Mouse (Mus musculus) stomach, embryonic 14.5 days (tissue): ENCODE measurements around the gene Palmd. TPM values are rescaled to one million over a fixed set of nuclear protein-coding genes. Genes with fewer than 3 reads are reported as not detected.

ENCODE experiments used
- ATAC-seq: fragments of 200-750 bp; cut with Nextera tagmentation; 2 replicates; pipeline ENCODE4 v1.8.0; 2017; ENCODE audit warnings: low read depth, moderate TSS enrichment; ENCODE audit not compliant: insufficient number of reproducible peaks, insufficient read depth, low FRiP score
- H3K27ac ChIP-seq: fragments of 300-500 bp; sonication (generic); 2 replicates; pipeline ENCODE4 v1.5.1; 2014; ENCODE audit warnings: mild to moderate bottlenecking, low read length, moderate library complexity, mixed read lengths
- H3K27me3 ChIP-seq: fragments of 300-500 bp; sonication (generic); 2 replicates; pipeline ENCODE4 v1.6.1; 2014; ENCODE audit warnings: low read length, control low read depth, mixed read lengths; ENCODE audit not compliant: control insufficient read depth, insufficient read depth
- H3K36me3 ChIP-seq: fragments of 300-500 bp; sonication (generic); 2 replicates; pipeline ENCODE4 v1.6.1; 2014; ENCODE audit warnings: mild to moderate bottlenecking, control low read depth, low read length, moderate library complexity, mixed read lengths; ENCODE audit not compliant: control insufficient read depth, insufficient read depth
- H3K4me1 ChIP-seq: fragments of 300-500 bp; sonication (generic); 2 replicates; pipeline ENCODE4 v1.6.1; 2014; ENCODE audit warnings: low read length, control low read depth, mixed read lengths; ENCODE audit not compliant: control insufficient read depth, insufficient read depth
- H3K4me2 ChIP-seq: fragments of 300-500 bp; sonication (generic); replicated peaks from 2 replicates; pipeline ENCODE4 v1.6.1; 2014; ENCODE audit warnings: low read depth, low read length, control low read depth
- H3K4me3 ChIP-seq: fragments of 300-500 bp; sonication (generic); 2 replicates; pipeline ENCODE4 v1.5.1; 2014; ENCODE audit warnings: low read depth, low read length, control low read depth
- H3K9ac ChIP-seq: fragments of 300-500 bp; sonication (generic); replicated peaks from 2 replicates; pipeline ENCODE4 v1.6.1; 2014; ENCODE audit warnings: low read depth, mild to moderate bottlenecking, control low read depth, low read length, moderate library complexity, mixed read lengths
- H3K9me3 ChIP-seq: fragments of 300-500 bp; sonication (generic); 2 replicates; pipeline ENCODE4 v1.6.1; 2016; ENCODE audit warnings: low read depth, low read length, control low read depth; ENCODE audit not compliant: control insufficient read depth
- WGBS: fragments of 180-500 bp; shearing (Covaris S2); extraction: QIAGEN DNeasy Blood & Tissue Kit; methylation state at CpG from one replicate; pipeline ENCODE4 v1.1.7; 2014; 5-methylcytosine and 5-hydroxymethylcytosine counted together
- polyA plus RNA-seq: library from polyadenylated mRNA; unstranded; fragments of >200 nt; fragmentation: Nextera tagmentation; extraction: Ambion mirVana; gene quantifications from 2 replicates; pipeline ENCODE4 v1.2.1, GENCODE M21; 2014

Gene Palmd
- polyA plus RNA-seq, 1 experiment from 2014 or later = 5.7 TPM

DNA sequence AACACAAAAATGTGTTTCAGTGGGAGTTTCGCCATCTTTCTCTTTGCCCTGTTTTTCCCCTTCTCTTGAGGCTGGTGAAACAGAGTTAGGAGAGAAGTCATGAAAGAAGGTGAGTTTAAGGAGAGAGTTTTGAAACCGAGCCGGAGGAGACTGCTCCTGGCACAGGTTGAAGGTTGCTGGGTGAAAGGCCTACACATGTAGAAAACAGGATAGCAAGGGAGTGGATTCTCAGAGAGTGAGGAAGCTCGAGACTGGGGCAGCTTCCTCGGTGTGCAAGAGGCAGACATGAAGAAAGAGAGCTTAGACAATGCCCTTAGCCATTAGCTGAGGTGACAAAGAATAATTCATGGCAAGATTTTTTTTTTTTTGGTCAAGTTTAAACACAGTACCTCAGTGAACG is 15.4 kb downstream of the Palmd start:
- Histone ChIP-seq H3K4me2 (no peak overlapping the region), H3K4me3 (no peak overlapping the region), H3K36me3 (no peaks in the 10 kb centered on the region), H3K9me3 (no peaks in the 10 kb centered on the region), H3K27ac (no peak overlapping the region), H3K27me3 (no peaks in the 10 kb centered on the region), H3K9ac (no peak overlapping the region), H3K4me1 (no peaks in the 10 kb centered on the region)
- ATAC-seq = no peak
- WGBS = 86% methylated on average over 6 of the region's 6 CpGs

DNA sequence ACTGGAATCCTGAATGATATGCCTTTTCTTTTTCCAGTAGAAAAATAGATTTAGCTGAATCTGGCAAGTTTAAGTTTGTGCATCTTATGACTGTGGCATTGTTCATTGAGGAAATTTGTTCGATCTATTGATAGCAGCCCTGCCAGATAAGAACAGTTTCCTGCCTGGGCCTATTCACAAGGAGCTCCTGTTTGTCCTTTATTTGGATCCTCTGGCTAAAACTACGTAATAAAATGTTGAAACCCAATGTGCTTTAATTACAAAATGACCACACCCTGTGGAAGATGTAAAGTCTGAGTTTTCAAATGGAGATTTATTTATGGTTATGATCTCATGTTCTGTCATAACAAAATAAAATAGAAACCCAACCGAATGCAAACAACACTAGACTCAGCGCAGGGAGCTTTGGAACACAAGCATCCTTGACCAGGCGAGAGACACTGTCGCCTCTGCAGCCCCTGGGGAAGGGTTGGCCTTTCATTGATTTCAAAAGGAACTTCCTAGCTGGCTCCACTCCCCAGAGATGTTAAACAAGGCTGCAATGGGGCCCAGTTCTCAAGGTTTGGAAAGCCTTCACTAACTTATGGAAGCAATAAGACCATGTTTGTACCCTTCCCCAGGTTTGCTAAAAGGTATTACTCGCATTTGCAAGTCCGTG is 16.4 kb downstream of the Palmd start:
- H3K4me2 ChIP-seq = no peak overlapping the region
- no peaks in the 10 kb centered on the region for H3K9me3 ChIP-seq
- H3K9ac ChIP-seq = no peak overlapping the region
- ATAC-seq = no peak
- H3K4me1 ChIP-seq = no peaks in the 10 kb centered on the region
- H3K27ac ChIP-seq = no peak overlapping the region
- no peaks in the 10 kb centered on the region for H3K27me3 ChIP-seq
- no peak overlapping the region for H3K4me3 ChIP-seq
- 74% methylated on average over 8 of the region's 8 CpGs for WGBS
- no peaks in the 10 kb centered on the region for H3K36me3 ChIP-seq

DNA sequence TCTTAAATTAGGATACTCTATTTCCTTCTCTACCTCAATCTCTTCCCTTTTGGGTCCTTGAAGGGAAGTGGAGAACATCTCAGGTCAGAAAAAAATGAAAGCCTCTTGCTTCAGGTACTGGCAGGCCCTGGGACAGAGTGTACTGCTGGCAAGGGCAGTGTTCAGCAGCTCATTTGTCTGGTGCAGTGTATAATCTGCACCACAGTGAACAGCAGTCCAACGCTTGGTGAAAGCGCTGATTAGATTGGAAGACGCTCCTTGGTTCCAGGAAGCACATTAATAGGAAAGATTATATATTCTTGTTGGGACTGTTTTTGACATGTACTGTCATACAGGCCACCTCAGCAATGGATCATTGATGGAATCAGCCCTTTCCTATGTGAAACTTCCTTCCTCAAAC is 17.3 kb downstream of the Palmd start:
- no peaks in the 10 kb centered on the region for H3K4me1 ChIP-seq
- no peak overlapping the region for H3K27ac ChIP-seq
- no peak overlapping the region for H3K4me2 ChIP-seq
- H3K36me3 ChIP-seq = no peaks in the 10 kb centered on the region
- H3K27me3 ChIP-seq = no peaks in the 10 kb centered on the region
- H3K4me3 ChIP-seq = no peak overlapping the region
- ATAC-seq = no peak
- H3K9ac ChIP-seq = no peak overlapping the region
- WGBS = 74% methylated on average over 3 of the region's 3 CpGs
- H3K9me3 ChIP-seq = no peaks in the 10 kb centered on the region

DNA sequence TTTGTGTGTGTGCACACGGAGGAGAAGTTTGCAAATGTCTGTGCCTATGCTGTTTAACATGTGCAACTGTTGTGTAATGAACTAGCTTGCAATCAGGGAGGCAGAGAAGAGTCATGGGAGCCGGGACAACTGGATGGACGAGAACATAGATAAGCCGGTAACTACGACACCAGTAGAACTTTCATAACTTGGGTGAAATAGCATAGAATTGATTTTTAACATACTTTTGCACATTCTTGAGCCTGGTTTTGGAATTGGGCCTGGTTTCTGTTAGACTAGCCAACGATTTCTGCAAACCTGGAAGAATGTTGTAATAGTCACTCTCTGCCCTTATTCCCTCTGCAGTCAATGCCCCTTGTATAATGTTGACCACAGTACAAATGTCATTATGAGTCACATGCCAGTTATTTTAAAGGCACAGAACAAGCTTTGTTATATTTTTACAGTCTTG is 18.1 kb downstream of the Palmd start:
- Histone ChIP-seq H3K9ac (no peak overlapping the region), H3K27ac (no peak overlapping the region), H3K27me3 (no peaks in the 10 kb centered on the region), H3K4me3 (no peak overlapping the region), H3K36me3 (no peaks in the 10 kb centered on the region), H3K4me2 (no peak overlapping the region), H3K4me1 (no peaks in the 10 kb centered on the region), H3K9me3 (no peaks in the 10 kb centered on the region)
- 69% methylated on average over 6 of the region's 6 CpGs for WGBS
- ATAC-seq = no peak

DNA sequence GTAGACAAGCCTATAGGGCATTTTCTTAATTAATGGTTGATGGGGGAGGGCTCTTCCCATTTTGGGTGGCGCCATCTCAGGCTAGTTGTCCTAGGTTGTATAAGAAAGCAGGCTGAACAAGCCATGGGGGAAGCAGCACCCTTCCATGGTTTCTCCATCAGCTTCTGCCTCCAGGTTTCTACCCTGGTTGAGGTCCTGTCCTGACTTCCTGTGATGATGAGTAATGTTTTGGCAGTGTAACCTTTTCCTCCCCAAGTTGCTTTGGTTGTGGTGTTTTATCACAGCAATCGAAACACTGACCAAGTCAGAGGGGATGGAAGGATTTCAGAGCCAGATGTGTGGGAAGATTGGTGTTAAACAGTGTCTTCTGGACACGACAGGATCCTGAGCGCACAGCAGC is 22.3 kb downstream of the Palmd start:
- Histone ChIP-seq H3K27me3 (no peaks in the 10 kb centered on the region), H3K9me3 (no peaks in the 10 kb centered on the region), H3K4me3 (no peak overlapping the region), H3K9ac (no peak overlapping the region), H3K4me2 (no peak overlapping the region), H3K36me3 (no peaks in the 10 kb centered on the region), H3K4me1 (no peaks in the 10 kb centered on the region), H3K27ac (no peak overlapping the region)
- no peak for ATAC-seq
- WGBS = 79% methylated on average over 4 of the region's 4 CpGs

DNA sequence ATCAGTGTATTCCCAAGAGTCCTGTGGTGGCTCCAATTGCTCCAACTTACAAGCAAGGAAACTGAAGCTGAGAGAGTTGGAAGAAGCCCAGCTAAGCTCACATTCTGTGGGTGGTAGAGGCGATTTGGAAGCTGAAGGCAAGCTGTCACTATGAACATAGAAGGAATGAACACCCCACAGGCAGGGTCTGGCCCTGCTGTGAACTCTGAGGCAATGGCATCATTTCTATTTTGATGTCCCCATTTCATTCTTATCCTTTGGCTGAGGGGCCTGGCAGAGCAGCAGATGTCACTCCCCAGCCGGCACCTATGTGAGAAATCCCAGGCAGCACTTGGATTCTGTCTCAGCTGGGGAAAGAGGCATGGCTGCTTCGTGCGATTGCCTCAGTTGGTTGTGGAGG is 25.4 kb downstream of the Palmd start:
- H3K27ac ChIP-seq = no peak overlapping the region
- no peak overlapping the region for H3K4me3 ChIP-seq
- H3K9me3 ChIP-seq = no peaks in the 10 kb centered on the region
- ATAC-seq = no peak
- H3K9ac ChIP-seq = no peak overlapping the region
- whole genome bisulfite sequencing = 58% methylated on average over 4 of the region's 4 CpGs
- no peak overlapping the region for H3K4me2 ChIP-seq
- H3K36me3 ChIP-seq = no peaks in the 10 kb centered on the region
- no peaks in the 10 kb centered on the region for H3K4me1 ChIP-seq
- H3K27me3 ChIP-seq = no peaks in the 10 kb centered on the region

DNA sequence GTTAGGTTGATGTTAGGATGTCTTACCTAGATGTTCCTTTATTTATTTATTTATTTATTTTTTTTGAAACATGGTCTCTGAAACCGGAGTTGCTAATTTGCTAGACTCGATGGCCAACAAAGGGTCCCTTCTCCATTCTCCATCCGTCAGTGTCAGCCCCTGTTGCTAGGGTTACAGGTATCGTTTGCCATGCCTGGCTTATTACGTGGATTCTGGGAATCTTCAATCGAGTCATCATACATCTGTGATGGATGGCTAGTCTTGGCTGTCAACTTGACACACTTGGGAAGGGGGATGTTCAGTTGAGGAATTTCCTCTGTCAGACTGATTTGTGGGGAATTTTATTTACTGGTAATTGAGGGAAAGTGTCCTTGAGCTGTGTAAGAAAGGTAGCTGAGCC is 26.0 kb downstream of the Palmd start:
- no peak for ATAC-seq
- Histone ChIP-seq H3K4me1 (no peaks in the 10 kb centered on the region), H3K4me2 (no peak overlapping the region), H3K9me3 (no peaks in the 10 kb centered on the region), H3K4me3 (no peak overlapping the region), H3K9ac (no peak overlapping the region), H3K27me3 (no peaks in the 10 kb centered on the region), H3K36me3 (no peaks in the 10 kb centered on the region), H3K27ac (no peak overlapping the region)
- WGBS = 54% methylated on average over 6 of the region's 6 CpGs

DNA sequence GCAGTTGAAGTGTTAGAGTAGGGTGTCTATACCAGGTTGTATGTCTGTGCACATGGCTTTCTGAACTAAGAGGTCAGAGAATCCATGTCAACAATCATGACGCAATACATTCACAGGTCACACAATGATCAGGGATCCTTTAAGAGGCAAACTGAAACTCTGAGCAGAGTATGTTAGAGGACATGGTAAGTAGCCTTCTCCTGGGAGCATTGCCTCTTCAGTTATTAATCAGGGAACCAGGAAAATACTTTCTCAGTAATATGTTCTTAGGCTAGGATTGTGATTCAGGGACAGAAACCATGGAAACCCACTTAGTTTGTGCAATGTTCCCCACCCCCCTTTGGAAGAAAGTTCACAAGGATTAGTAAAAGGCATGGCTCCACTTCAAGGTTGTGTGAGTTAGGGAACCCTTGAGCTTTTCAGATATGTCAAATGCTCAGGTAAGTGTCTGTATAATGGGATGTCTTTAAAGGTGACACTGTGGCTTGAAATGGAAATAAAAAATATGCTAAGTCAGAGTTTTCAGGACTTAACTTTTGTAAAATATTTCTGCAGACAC is 27.1 kb downstream of the Palmd start:
- Histone ChIP-seq H3K4me3 (no peak overlapping the region), H3K36me3 (no peaks in the 10 kb centered on the region), H3K4me1 (no peaks in the 10 kb centered on the region), H3K9me3 (no peaks in the 10 kb centered on the region), H3K27me3 (no peaks in the 10 kb centered on the region), H3K9ac (no peak overlapping the region), H3K27ac (no peak overlapping the region), H3K4me2 (no peak overlapping the region)
- ATAC-seq = no peak
- WGBS = 86% methylated on average over 1 of the region's 1 CpGs
